Mouse (Mus musculus) forebrain, embryonic 12.5 days (tissue): ENCODE results near the gene Gm28230. TPM values are rescaled to one million over a fixed set of nuclear protein-coding genes. Genes with fewer than 3 reads are reported as not detected.

ENCODE experiments used
- ATAC-seq: fragments of 200-750 bp; cut with Nextera tagmentation; 2 replicates; pipeline ENCODE4 v1.8.0; 2017; ENCODE audit warnings: moderate TSS enrichment; ENCODE audit not compliant: low FRiP score
- H3K27ac ChIP-seq: fragments of 300-500 bp; sonication (generic); 2 replicates; pipeline ENCODE4 v1.5.1; 2016; ENCODE audit warnings: mild to moderate bottlenecking
- H3K27me3 ChIP-seq: fragments of 300-500 bp; sonication (generic); 2 replicates; pipeline ENCODE4 v1.6.1; 2016; ENCODE audit warnings: mild to moderate bottlenecking
- H3K36me3 ChIP-seq: fragments of 300-500 bp; sonication (generic); replicated peaks from 2 replicates; pipeline ENCODE4 v1.6.1; 2016; ENCODE audit warnings: mild to moderate bottlenecking
- H3K4me1 ChIP-seq: fragments of 300-500 bp; sonication (generic); 2 replicates; pipeline ENCODE4 v1.6.1; 2016
- H3K4me2 ChIP-seq: fragments of 300-500 bp; sonication (generic); 2 replicates; pipeline ENCODE4 v1.6.1; 2016; ENCODE audit warnings: mild to moderate bottlenecking, moderate library complexity
- H3K4me3 ChIP-seq: fragments of 300-500 bp; sonication (generic); replicated peaks from 2 replicates; pipeline ENCODE4 v1.5.1; 2016; ENCODE audit warnings: mild to moderate bottlenecking
- H3K9ac ChIP-seq: fragments of 300-500 bp; sonication (generic); 2 replicates; pipeline ENCODE4 v1.6.1; 2016; ENCODE audit warnings: mild to moderate bottlenecking
- H3K9me3 ChIP-seq: fragments of 300-500 bp; sonication (generic); 2 replicates; pipeline ENCODE4 v1.6.1; 2016
- WGBS: fragments of 180-500 bp; shearing (Covaris S2); methylation state at CpG from one replicate; pipeline ENCODE4 v1.1.7; 2016; 5-methylcytosine and 5-hydroxymethylcytosine counted together
- polyA plus RNA-seq: library from polyadenylated mRNA; unstranded; fragments of >200 nt; fragmentation: Nextera tagmentation; extraction: Ambion mirVana; gene quantifications from 2 replicates; pipeline ENCODE4 v1.2.1, GENCODE M21; 2016

Gene Gm28230
- polyA plus RNA-seq, 1 experiment from 2014 or later: not detected

DNA sequence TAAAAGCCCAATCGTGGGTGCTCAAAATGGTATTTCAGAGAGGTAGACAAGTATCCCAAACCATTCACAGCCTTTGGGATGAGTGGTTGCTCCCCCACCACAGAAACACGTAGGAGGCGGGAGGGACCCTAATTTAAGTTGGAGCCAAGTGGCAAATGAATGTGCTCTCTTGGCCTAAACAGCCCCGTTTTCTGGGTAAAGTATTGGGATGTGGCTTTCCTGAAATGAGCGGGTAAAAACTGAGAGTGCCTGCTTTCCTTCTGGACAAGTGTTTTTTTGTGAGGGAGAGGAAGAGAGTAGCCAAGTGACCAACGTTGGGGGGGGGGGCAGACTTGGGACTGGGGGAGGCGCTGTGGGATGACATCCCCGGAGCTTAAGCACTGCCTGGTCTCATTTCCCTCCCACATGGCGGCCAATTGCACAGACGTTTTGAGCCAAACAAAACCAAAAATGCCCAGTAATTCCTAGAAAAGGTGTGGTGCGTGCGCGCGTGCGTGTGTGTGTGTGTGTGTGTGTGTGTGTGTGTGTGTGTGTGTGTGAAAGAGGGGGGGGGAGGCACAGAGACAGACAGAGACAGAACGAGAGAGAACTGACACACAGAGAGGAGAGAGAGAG, 15.5 kb upstream of the Gm28230 start:
- Histone ChIP-seq H3K4me3 (no peak overlapping the region), H3K4me1 (peaks cover 8% of the 10 kb centered on the region), H3K9me3 (no peaks in the 10 kb centered on the region), H3K27me3 (peaks cover 98% of the 10 kb centered on the region), H3K36me3 (no peaks in the 10 kb centered on the region), H3K4me2 (no peak overlapping the region), H3K27ac (no peak overlapping the region), H3K9ac (no peak overlapping the region)
- ATAC-seq: no peak
- 0% methylated on average over 16 of the region's 16 CpGs for WGBS

- Histone ChIP-seq H3K27me3 (peaks cover 99% of the 10 kb centered on the region), H3K4me2 (peak within 1 kb of the TSS; percentile 33; the same call in 1 of the 2 replicates), H3K9me3 (no peaks in the 10 kb centered on the region), H3K9ac (no peak within 1 kb of the TSS; the same call in 1 of the 2 replicates), H3K4me3 (peak within 1 kb of the TSS; percentile 26), H3K36me3 (no peaks in the 10 kb centered on the region), H3K4me1 (peaks cover 8% of the 10 kb centered on the region), H3K27ac (no peak within 1 kb of the TSS)
- no peak for ATAC-seq
- under 1% methylated on average over 59 of the region's 65 CpGs for WGBS
These were observed 14.6 kb upstream of the Gm28230 start, which contains the start of the genes Hoxd3 and Hoxd4 for GRCm38 (mm10) chr2:74711721-74712621. TSS of gene Hoxd3 (plus strand) at chr2:74711927. TSS of gene Hoxd4 (plus strand) at chr2:74711929.

DNA sequence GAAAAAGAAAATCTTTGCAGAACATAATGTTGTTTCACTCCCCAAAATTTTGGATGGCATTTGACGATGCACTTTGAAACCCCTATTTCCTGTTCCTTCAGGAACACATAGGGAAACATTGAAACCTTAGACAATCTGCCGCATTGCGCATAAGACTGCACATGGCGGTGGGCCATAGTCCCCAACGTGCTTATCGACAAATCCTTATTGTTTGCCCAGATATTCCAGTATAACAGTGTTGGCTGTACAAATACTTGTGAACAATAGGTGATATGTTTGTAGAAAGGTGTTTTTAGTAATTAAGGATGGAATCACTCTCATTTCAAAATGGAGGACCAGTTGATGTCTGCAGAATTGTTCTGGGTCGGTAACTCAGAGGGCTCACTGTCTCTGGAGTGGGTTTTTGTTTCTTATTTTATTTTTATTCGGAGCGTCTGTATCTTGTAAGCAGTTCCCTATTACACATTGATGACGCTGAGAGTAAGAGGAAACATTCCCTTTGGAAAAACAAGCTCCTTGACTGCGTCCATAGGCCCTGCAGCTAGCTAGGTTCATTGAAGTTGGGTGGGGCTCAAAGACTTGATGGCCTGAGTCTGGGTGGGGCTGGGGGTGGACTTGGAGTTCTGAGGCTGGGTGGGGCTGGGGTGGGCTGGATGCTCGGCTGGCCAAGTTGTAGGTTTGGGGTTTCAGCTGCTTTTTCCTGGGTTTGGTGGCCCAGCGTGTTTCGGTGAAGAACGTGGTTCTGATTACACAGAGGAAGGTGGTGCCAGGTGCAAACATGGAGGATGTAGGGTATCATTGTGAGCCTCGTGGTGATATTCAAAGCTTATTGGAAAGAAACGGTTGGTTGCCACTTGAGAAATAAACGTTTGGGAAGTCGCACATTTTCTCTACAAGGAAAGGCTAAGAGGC, 13.0 kb upstream of the Gm28230 start:
- ATAC-seq: no peak
- Histone ChIP-seq H3K4me3 (no peak overlapping the region), H3K27me3 (peaks cover 100% of the 10 kb centered on the region), H3K9me3 (no peaks in the 10 kb centered on the region), H3K9ac (no peak overlapping the region), H3K27ac (no peak overlapping the region), H3K4me2 (no peak overlapping the region), H3K36me3 (no peaks in the 10 kb centered on the region), H3K4me1 (peaks cover 8% of the 10 kb centered on the region)
- WGBS: 2% methylated on average over 19 of the region's 19 CpGs

DNA sequence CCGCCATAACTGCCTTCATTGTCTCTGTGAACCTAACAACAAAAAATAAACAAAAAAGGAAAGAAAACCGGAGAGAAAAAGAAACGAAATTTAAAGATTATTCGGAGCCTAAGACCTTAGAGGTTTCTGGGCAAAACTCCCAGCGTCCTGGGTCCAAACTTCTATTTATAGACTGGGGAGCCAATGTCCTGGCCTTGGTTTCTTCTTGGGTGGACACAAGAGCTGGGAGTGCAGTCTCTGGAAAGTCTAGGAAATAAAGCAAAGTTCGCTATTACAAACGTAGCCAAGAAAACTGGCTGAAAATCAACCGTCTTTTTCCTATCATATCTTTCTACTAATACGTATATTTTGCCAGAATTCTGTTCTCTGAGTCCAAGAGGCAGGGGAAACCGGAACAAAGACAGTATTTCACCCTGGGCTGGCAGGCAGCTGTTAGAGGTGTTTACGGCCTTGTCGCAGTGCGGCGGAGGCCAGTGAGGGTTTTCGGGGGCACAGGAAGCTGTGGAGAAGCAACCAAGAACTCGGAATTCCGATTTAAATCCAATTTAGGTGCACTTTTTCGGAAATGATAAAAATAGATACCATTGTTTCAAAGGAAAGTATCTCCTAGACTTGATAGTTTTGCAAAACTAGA, 12.3 kb upstream of the Gm28230 start:
- Histone ChIP-seq H3K4me3 (no peak overlapping the region), H3K9me3 (no peaks in the 10 kb centered on the region), H3K4me1 (peaks cover 8% of the 10 kb centered on the region), H3K27me3 (peaks cover 100% of the 10 kb centered on the region), H3K4me2 (no peak overlapping the region), H3K9ac (no peak overlapping the region), H3K27ac (no peak overlapping the region), H3K36me3 (no peaks in the 10 kb centered on the region)
- ATAC-seq: no peak
- WGBS: 3% methylated on average over 18 of the region's 18 CpGs

DNA sequence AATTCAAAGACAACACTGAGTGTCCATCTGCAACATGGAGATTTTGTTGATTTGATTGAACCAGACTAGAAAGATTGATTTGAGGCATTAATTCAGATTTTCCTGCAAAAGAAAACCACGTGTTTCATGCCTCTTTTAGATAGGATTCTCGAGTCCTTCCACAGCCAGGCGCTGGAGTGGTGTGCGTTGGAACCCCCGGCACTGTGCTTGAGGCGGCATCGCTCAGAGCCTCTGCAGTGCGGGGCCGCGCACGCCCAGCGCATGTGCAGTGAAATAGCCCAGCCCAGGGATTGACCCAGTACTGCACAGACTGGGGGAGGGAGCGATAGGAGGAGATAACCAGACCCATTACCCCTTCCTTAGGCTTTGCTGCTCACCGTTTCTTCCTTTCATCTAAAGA, 11.6 kb upstream of the Gm28230 start:
- no peaks in the 10 kb centered on the region for H3K36me3 ChIP-seq
- peaks cover 100% of the 10 kb centered on the region for H3K27me3 ChIP-seq
- 1% methylated on average over 14 of the region's 14 CpGs for WGBS
- no peak overlapping the region for H3K9ac ChIP-seq
- no peak overlapping the region for H3K4me3 ChIP-seq
- H3K4me1 ChIP-seq: peaks cover 8% of the 10 kb centered on the region
- no peak overlapping the region for H3K4me2 ChIP-seq
- H3K9me3 ChIP-seq: no peaks in the 10 kb centered on the region
- no peak overlapping the region for H3K27ac ChIP-seq
- no peak for ATAC-seq

GRCm38 (mm10) chr2:74715504-74716241, 10.9 kb upstream of the Gm28230 start:
- Histone ChIP-seq H3K9ac (no peak overlapping the region), H3K4me3 (peak overlapping the region; percentile 21), H3K27ac (no peak overlapping the region), H3K4me2 (peak overlapping the region; percentile 50), H3K4me1 (peaks cover 8% of the 10 kb centered on the region), H3K9me3 (no peaks in the 10 kb centered on the region), H3K36me3 (no peaks in the 10 kb centered on the region), H3K27me3 (peaks cover 100% of the 10 kb centered on the region)
- 3% methylated on average over 26 of the region's 26 CpGs for WGBS
- ATAC-seq: peak; percentile 81

- Histone ChIP-seq H3K27me3 (peaks cover 100% of the 10 kb centered on the region), H3K4me2 (no peak overlapping the region), H3K9me3 (no peaks in the 10 kb centered on the region), H3K9ac (no peak overlapping the region), H3K4me3 (no peak overlapping the region), H3K36me3 (no peaks in the 10 kb centered on the region), H3K27ac (no peak overlapping the region), H3K4me1 (no peaks in the 10 kb centered on the region)
- ATAC-seq: no peak
- 5% methylated on average over 2 of the region's 2 CpGs for WGBS
These were observed 6.1 kb upstream of the Gm28230 start for GRCm38 (mm10) chr2:74720384-74720783.

DNA sequence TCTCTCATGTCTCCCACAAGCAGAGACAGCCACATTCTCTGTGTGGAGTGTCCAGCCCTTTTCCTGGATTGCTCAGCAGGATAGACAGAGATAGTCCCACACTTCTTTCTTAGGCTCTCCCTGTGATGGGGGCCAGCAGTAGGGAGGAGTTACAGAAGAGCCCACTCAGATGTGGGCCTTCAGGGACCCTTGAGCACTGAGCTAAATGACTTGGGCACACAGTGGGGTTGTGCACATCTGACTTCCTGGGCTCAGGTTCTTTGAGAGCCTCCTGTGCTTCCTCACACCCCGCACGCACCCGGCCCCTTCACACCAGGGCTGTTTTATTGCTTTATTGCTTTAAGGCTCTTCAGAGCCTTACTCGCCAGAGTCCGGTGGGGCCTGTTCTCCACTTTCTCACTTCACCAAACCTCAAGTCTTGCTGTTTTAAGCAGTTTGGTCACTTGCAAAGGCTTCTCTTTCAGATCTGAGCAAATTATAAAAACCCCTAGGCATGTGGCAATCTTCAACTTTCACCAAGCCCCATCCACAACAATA, 5.5 kb upstream of the Gm28230 start:
- ATAC-seq: no peak
- Histone ChIP-seq H3K27ac (no peak overlapping the region), H3K9me3 (no peaks in the 10 kb centered on the region), H3K36me3 (no peaks in the 10 kb centered on the region), H3K4me2 (no peak overlapping the region), H3K9ac (no peak overlapping the region), H3K4me3 (no peak overlapping the region), H3K4me1 (no peaks in the 10 kb centered on the region), H3K27me3 (peaks cover 100% of the 10 kb centered on the region)
- WGBS: 2% methylated on average over 5 of the region's 5 CpGs

GRCm38 (mm10) chr2:74721882-74722281, 4.6 kb upstream of the Gm28230 start:
- 5% methylated on average over 6 of the region's 6 CpGs for WGBS
- ATAC-seq: no peak
- H3K9ac ChIP-seq: no peak overlapping the region
- no peak overlapping the region for H3K4me3 ChIP-seq
- no peaks in the 10 kb centered on the region for H3K36me3 ChIP-seq
- no peak overlapping the region for H3K4me2 ChIP-seq
- no peak overlapping the region for H3K27ac ChIP-seq
- H3K4me1 ChIP-seq: no peaks in the 10 kb centered on the region
- H3K27me3 ChIP-seq: peaks cover 100% of the 10 kb centered on the region
- H3K9me3 ChIP-seq: no peaks in the 10 kb centered on the region

- H3K4me2 ChIP-seq: no peak overlapping the region
- WGBS: under 1% methylated on average over 8 of the region's 8 CpGs
- ATAC-seq: no peak
- peaks cover 7% of the 10 kb centered on the region for H3K4me1 ChIP-seq
- no peaks in the 10 kb centered on the region for H3K36me3 ChIP-seq
- no peak overlapping the region for H3K27ac ChIP-seq
- H3K9me3 ChIP-seq: no peaks in the 10 kb centered on the region
- H3K9ac ChIP-seq: no peak overlapping the region
- peaks cover 100% of the 10 kb centered on the region for H3K27me3 ChIP-seq
- no peak overlapping the region for H3K4me3 ChIP-seq
These were observed 3.6 kb upstream of the Gm28230 start for GRCm38 (mm10) chr2:74722949-74723348.
